Mouse (Mus musculus) liver, adult 2 months (tissue): ENCODE results near the gene Ccser2.

ENCODE experiments used
- CTCF ChIP-seq: fragments of 200-500 bp; IDR thresholded peaks from 2 replicates; pipeline ENCODE4 v1.5.1; 2011; ENCODE audit warnings: low read depth, low read length, control low read depth
- POLR2A ChIP-seq: fragments of 200-500 bp; IDR thresholded peaks from 2 replicates; pipeline ENCODE4 v1.6.1; 2011; ENCODE audit warnings: low read length, control low read depth; ENCODE audit not compliant: insufficient read depth; ENCODE audit errors: extremely low read depth

- TF ChIP-seq CTCF (no peak), POLR2A (no peak)
Observed at GRCm38 (mm10) chr14:36890130-36890529, 78.4 kb downstream of the Ccser2 start.
